Mouse (Mus musculus) embryonic fibroblast, embryonic 13.5 days (primary cell): ENCODE results near the gene Ccdc71. TPM values are rescaled to one million over a fixed set of nuclear protein-coding genes. Genes with fewer than 3 reads are reported as not detected.

ENCODE experiments used
- H3K27ac ChIP-seq: 2 replicates; pipeline ENCODE4 v1.5.1; 2012; ENCODE audit warnings: low read length, control low read depth, inconsistent platforms; ENCODE audit not compliant: insufficient read depth
- H3K4me1 ChIP-seq: 2 replicates; pipeline ENCODE4 v1.6.1; 2011; ENCODE audit warnings: low read length; ENCODE audit not compliant: control insufficient read depth, insufficient read depth
- H3K4me3 ChIP-seq: 2 replicates; pipeline ENCODE4 v1.5.1; 2011; ENCODE audit warnings: mild to moderate bottlenecking, control low read depth, low read length; ENCODE audit not compliant: insufficient read depth
- CTCF ChIP-seq: IDR thresholded peaks from 2 replicates; pipeline ENCODE4 v1.5.1; 2011; ENCODE audit warnings: mild to moderate bottlenecking, control low read depth, low read length, moderate library complexity, borderline replicate concordance; ENCODE audit not compliant: insufficient read depth
- POLR2A ChIP-seq: IDR thresholded peaks from 2 replicates; pipeline ENCODE4 v1.6.1; 2011; ENCODE audit warnings: low read depth, mild to moderate bottlenecking, control low read depth, low read length, moderate library complexity
- polyA plus RNA-seq: library from polyadenylated mRNA; stranded (reverse); fragments of >200 nt; gene quantifications from 2 replicates; pipeline ENCODE4 v1.2.4, GENCODE M21; 2011; ENCODE audit warnings: low read depth; ENCODE audit not compliant: missing spikeins, insufficient read length

The Ccdc71 gene
- polyA plus RNA-seq, 1 experiment = 19.8 TPM

- Histone ChIP-seq H3K4me1 (peaks cover 2% of the 10 kb centered on the region; the same call in 1 of the 2 replicates), H3K27ac (no peak overlapping the region), H3K4me3 (no peak overlapping the region)
- TF ChIP-seq POLR2A (no peak), CTCF (no peak)
Measured at GRCm38 (mm10) chr9:108456953-108457352, 3.4 kb upstream of the Ccdc71 start.

- H3K4me1 ChIP-seq = peaks cover 2% of the 10 kb centered on the region; the same call in 1 of the 2 replicates
- H3K4me3 ChIP-seq = 0 out of 2 replicates have a peak overlapping the region, but pooled peaks have one; percentile 19
- TF ChIP-seq POLR2A (no peak), CTCF (no peak)
- H3K27ac ChIP-seq = no peak overlapping the region
Measured at GRCm38 (mm10) chr9:108459939-108460318, 398 bp upstream of the Ccdc71 start.

- peaks cover 2% of the 10 kb centered on the region; the same call in 1 of the 2 replicates for H3K4me1 ChIP-seq
- H3K27ac ChIP-seq = peak within 1 kb of the TSS; percentile 20; the same call in 1 of the 2 replicates
- peak within 1 kb of the TSS; percentile 86 for H3K4me3 ChIP-seq
- no peak for TF ChIP-seq CTCF
- no peak for TF ChIP-seq POLR2A
Measured at GRCm38 (mm10) chr9:108461181-108461631, 879 bp downstream of the Ccdc71 start, which contains the start of gene Klhdc8b. Gene Klhdc8b, minus strand, starts transcription at chr9:108461581.

- TF ChIP-seq CTCF (no peak), POLR2A (no peak)
- Histone ChIP-seq H3K4me3 (peak overlapping the region; percentile 86), H3K27ac (no peak overlapping the region), H3K4me1 (peaks cover 2% of the 10 kb centered on the region; the same call in 1 of the 2 replicates)
Measured at GRCm38 (mm10) chr9:108461675-108462074, 1.3 kb downstream of the Ccdc71 start.

- Histone ChIP-seq H3K4me3 (no peak overlapping the region), H3K4me1 (peaks cover 2% of the 10 kb centered on the region; the same call in 1 of the 2 replicates), H3K27ac (no peak overlapping the region)
- TF ChIP-seq CTCF (no peak), POLR2A (no peak)
Measured at GRCm38 (mm10) chr9:108462192-108462591, 1.9 kb downstream of the Ccdc71 start.

GRCm38 (mm10) chr9:108463713-108464112 is 3.4 kb downstream of the Ccdc71 start:
- no peak overlapping the region for H3K4me3 ChIP-seq
- H3K4me1 ChIP-seq = peaks cover 2% of the 10 kb centered on the region; the same call in 1 of the 2 replicates
- H3K27ac ChIP-seq = no peak overlapping the region
- no peak for TF ChIP-seq POLR2A

- TF ChIP-seq POLR2A (no peak), CTCF (no peak)
- Histone ChIP-seq H3K27ac (no peak overlapping the region), H3K4me1 (peaks cover 2% of the 10 kb centered on the region; the same call in 1 of the 2 replicates), H3K4me3 (no peak overlapping the region)
Measured at GRCm38 (mm10) chr9:108466219-108466618, 5.9 kb downstream of the Ccdc71 start.

GRCm38 (mm10) chr9:108469430-108469829 is 9.1 kb downstream of the Ccdc71 start:
- no peaks in the 10 kb centered on the region for H3K4me1 ChIP-seq
- TF ChIP-seq CTCF (no peak), POLR2A (no peak)
- no peak overlapping the region for H3K4me3 ChIP-seq
- H3K27ac ChIP-seq = no peak overlapping the region

- no peak for TF ChIP-seq CTCF
- TF ChIP-seq POLR2A = no peak
- no peaks in the 10 kb centered on the region for H3K4me1 ChIP-seq
- no peak overlapping the region for H3K27ac ChIP-seq
- no peak overlapping the region for H3K4me3 ChIP-seq
Measured at GRCm38 (mm10) chr9:108469845-108470244, 9.5 kb downstream of the Ccdc71 start.

GRCm38 (mm10) chr9:108474528-108474927 is 14.2 kb downstream of the Ccdc71 start:
- no peak for TF ChIP-seq POLR2A
- TF ChIP-seq CTCF = no peak
- 0 out of 2 replicates have a peak, but pooled peaks cover 6% of the 10 kb centered on the region for H3K4me1 ChIP-seq
- no peak overlapping the region for H3K4me3 ChIP-seq
- no peak overlapping the region for H3K27ac ChIP-seq
